Mouse (Mus musculus): ENCODE data around the gene 3830406C13Rik. TPM values are rescaled to one million over a fixed set of nuclear protein-coding genes. Genes with fewer than 3 reads are reported as not detected.
"Not testable (repeated sequence)": the region's sequence is repeated elsewhere in the genome, so short reads cannot be mapped to it uniquely, and the experiment has no call there.

Gene 3830406C13Rik
- 10 to 100 TPM; 10.9 to 18.5 TPM for total RNA-seq (2021)
- long read RNA-seq, experiment 1, transcript 3830406C13Rik-202 (5 exons, 2,452 nt): major isoform, 6 of 20 reads
- long read RNA-seq, experiment 1, partial matches to known transcripts: 1 of 20 reads
- long read RNA-seq, experiment 1, other reads (novel, unspliced or antisense): 9 of 20 reads
- long read RNA-seq, experiment 2, transcript 3830406C13Rik-202 (5 exons, 2,452 nt): major isoform, 8 of 23 reads
- long read RNA-seq, experiment 2, partial matches to known transcripts: 1 of 23 reads
- long read RNA-seq, experiment 2, other reads (novel, unspliced or antisense): 6 of 23 reads

GRCm38 (mm10) chr14:12284141-12284912 is at the start of gene 3830406C13Rik:
Gene 3830406C13Rik, plus strand, starts transcription at chr14:12284173.
- intact Hi-C loops (cut with DNase I): loop anchor here (10.0 kb wide), 1 partner anchor 130 kb away; no protein-coding TSS in a partner anchor
- DNase-seq: peak; percentile 89
- H3K27ac ChIP-seq: peak within 1 kb of the TSS; percentile 94
- no peak for TF ChIP-seq CTCF (IDR thresholded peaks at IDR 0.05)
- H3K4me3 ChIP-seq: peak within 1 kb of the TSS; percentile 79

GRCm38 (mm10) chr14:12243726-12244125 is 40.2 kb upstream of the 3830406C13Rik start:
- intact Hi-C loops (cut with DNase I): no loop called here
- Histone ChIP-seq H3K27ac (no peak overlapping the region), H3K4me3 (no peak overlapping the region)
- no peak for DNase-seq
- TF ChIP-seq CTCF (IDR thresholded peaks at IDR 0.05): no peak

GRCm38 (mm10) chr14:12276031-12276430 is 7.9 kb upstream of the 3830406C13Rik start:
- no peak overlapping the region for H3K27ac ChIP-seq
- no peak overlapping the region for H3K4me3 ChIP-seq
- intact Hi-C loops (cut with DNase I): no loop called here
- no peak for DNase-seq
- TF ChIP-seq CTCF (IDR thresholded peaks at IDR 0.05): no peak

GRCm38 (mm10) chr14:12283641-12284040 is 332 bp upstream of the 3830406C13Rik start, which contains the start of gene Gm49355:
Gene Gm49355, plus strand, starts transcription at chr14:12283976.
- no peak for DNase-seq
- intact Hi-C loops (cut with DNase I): loop anchor here (10.0 kb wide), 1 partner anchor 129 kb away; no protein-coding TSS in a partner anchor

GRCm38 (mm10) chr14:12289747-12290146 is 5.8 kb downstream of the 3830406C13Rik start:
- H3K27ac ChIP-seq, H3K4me3 ChIP-seq, DNase-seq: not testable (repeated sequence)
- intact Hi-C loops (cut with DNase I): loop anchor here (10.0 kb wide), 1 partner anchor 135 kb away; no protein-coding TSS in a partner anchor

More at GRCm38 (mm10) chr14:12283641-12284040, 332 bp upstream of the 3830406C13Rik start, which contains the start of gene Gm49355:
- peak within 1 kb of the TSS; percentile 94 for H3K27ac ChIP-seq
- peak within 1 kb of the TSS; percentile 79 for H3K4me3 ChIP-seq
- TF ChIP-seq CTCF (IDR thresholded peaks at IDR 0.05): no peak

GRCm38 (mm10) chr14:12296391-12296790 is 12.4 kb downstream of the 3830406C13Rik start:
- Histone ChIP-seq H3K4me3 (no peak overlapping the region), H3K27ac (no peak overlapping the region)
- no peak for DNase-seq
- TF ChIP-seq CTCF (IDR thresholded peaks at IDR 0.05): no peak
- intact Hi-C loops (cut with DNase I): no loop called here

- no peak for DNase-seq
- TF ChIP-seq CTCF (IDR thresholded peaks at IDR 0.05): no peak
- no peak overlapping the region for H3K4me3 ChIP-seq
- no peak overlapping the region for H3K27ac ChIP-seq
- intact Hi-C loops (cut with DNase I): no loop called here
These were observed 15.2 kb downstream of the 3830406C13Rik start for GRCm38 (mm10) chr14:12299171-12299570.

- no peak for DNase-seq
- no peak overlapping the region for H3K27ac ChIP-seq
- TF ChIP-seq CTCF (IDR thresholded peaks at IDR 0.05): no peak
- intact Hi-C loops (cut with DNase I): no loop called here
- H3K4me3 ChIP-seq: no peak overlapping the region
These were observed 15.7 kb downstream of the 3830406C13Rik start for GRCm38 (mm10) chr14:12299654-12300053.

- no peak overlapping the region for H3K4me3 ChIP-seq
- H3K27ac ChIP-seq: no peak overlapping the region
- no peak for TF ChIP-seq CTCF (IDR thresholded peaks at IDR 0.05)
- intact Hi-C loops (cut with DNase I): no loop called here
- DNase-seq: no peak
These were observed 16.3 kb downstream of the 3830406C13Rik start for GRCm38 (mm10) chr14:12300275-12300674.

- H3K4me3 ChIP-seq: no peak overlapping the region
- no peak for DNase-seq
- H3K27ac ChIP-seq: no peak overlapping the region
- intact Hi-C loops (cut with DNase I): no loop called here
- peak; percentile 44 for TF ChIP-seq CTCF (IDR thresholded peaks at IDR 0.05)
These were observed 16.7 kb downstream of the 3830406C13Rik start for GRCm38 (mm10) chr14:12300677-12301076.

- intact Hi-C loops (cut with DNase I): no loop called here
- no peak overlapping the region for H3K27ac ChIP-seq
- TF ChIP-seq CTCF (IDR thresholded peaks at IDR 0.05): no peak
- DNase-seq: no peak
- no peak overlapping the region for H3K4me3 ChIP-seq
These were observed 19.1 kb downstream of the 3830406C13Rik start for GRCm38 (mm10) chr14:12303106-12303505.

GRCm38 (mm10) chr14:12333622-12334021 is 49.6 kb downstream of the 3830406C13Rik start:
- Histone ChIP-seq H3K4me3 (no peak overlapping the region), H3K27ac (no peak overlapping the region)
- DNase-seq: no peak
- TF ChIP-seq CTCF (IDR thresholded peaks at IDR 0.05): 0 out of 2 replicates have a peak, but pooled peaks have one; percentile 2
- intact Hi-C loops (cut with DNase I): no loop called here

- intact Hi-C loops (cut with DNase I): no loop called here
- Histone ChIP-seq H3K27ac (no peak overlapping the region), H3K4me3 (no peak overlapping the region)
- TF ChIP-seq CTCF (IDR thresholded peaks at IDR 0.05): no peak
- DNase-seq: no peak
These were observed 51.0 kb downstream of the 3830406C13Rik start for GRCm38 (mm10) chr14:12334925-12335324.

All from gastrocnemius, adult 2 months (tissue).